Mouse (Mus musculus) T-helper 1 cell (primary cell): ENCODE measurements around the gene Gm17027.
"Not testable (repeated sequence)": the region's sequence is repeated elsewhere in the genome, so short reads cannot be mapped to it uniquely, and the experiment has no call there.

Experiments
- in situ Hi-C: fragments of 300-600 bp; cut with MboI, MseI; formaldehyde crosslinking; loops from one replicate; pipeline ENCODE4 v1.15.1; 2025; ENCODE audit warnings: high pct_unique_total_duplicates

The Gm17027 gene

DNA sequence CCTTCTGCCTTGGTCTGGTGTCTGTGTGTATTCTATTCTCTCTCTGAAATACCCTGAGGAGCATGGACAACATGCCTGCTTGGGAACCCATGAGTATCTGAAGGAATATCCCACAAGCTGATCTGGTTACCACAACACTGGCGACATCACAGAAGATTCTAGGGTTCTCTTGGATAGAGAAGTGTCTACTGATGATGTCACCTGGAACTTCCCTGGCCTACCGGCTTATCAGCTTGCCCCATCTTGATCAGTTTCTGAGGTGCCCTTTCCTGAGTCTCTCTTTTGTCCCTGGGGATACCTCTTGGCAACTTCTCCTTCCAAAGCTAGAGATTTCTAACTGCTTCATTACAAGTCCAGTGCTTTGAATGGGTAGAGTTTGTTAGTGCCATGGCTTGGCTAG, at the start of gene Gm17027:
Gene Gm17027, minus strand, starts transcription at position 101 of the 400 bp plus-strand sequence.
- in situ Hi-C loops: loop anchor here (5.0 to 25.0 kb wide), 2 partner anchors 710 to 975 kb away; partner anchors contain the start of genes Gm7954 and Sftpd

DNA sequence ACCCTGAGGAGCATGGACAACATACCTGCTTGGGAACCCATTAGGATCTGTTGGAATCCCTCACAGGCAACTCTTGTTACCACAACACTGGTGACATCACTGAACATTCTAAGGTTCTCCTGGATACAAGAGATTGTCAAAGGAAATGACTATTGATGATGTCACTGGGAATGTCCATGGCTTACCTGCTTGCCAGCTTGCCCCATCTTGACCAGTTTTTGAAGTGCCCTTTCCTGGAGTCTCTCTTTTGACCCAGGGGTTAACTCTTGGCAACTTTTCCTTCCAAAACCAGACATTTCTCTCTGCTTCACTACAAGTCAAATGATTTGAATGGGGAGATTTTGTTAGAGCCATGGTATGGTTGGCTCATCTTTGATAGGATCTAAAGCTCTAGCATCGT, 28.3 kb upstream of the Gm17027 start, which contains the start of gene Gm3573:
Gene Gm3573, minus strand, starts transcription at position 101 of the 400 bp plus-strand sequence.
- in situ Hi-C loops: not testable (repeated sequence)

DNA sequence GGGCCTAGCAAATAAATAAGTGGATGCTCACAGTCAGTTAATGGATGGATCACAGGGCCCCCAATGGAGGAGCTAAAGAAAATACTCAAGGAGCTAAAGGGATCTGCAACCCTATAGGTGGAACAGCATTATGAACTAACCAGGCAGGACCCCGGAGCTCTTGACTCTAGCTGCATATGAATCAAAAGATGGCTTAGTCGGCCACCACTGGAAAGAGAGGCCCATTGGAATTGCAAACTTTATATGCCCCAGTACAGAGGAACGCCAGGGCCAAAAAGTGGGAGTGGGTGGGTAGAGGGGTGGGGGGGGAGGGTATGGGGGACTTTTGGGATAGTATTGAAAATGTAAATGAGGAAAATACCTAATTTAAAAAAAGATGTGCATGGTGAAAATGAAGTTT, 21.5 kb upstream of the Gm17027 start:
- in situ Hi-C loops: loop anchor here (5.0 to 10.0 kb wide), 2 partner anchors 209 to 1153 kb away; no protein-coding TSS in a partner anchor

DNA sequence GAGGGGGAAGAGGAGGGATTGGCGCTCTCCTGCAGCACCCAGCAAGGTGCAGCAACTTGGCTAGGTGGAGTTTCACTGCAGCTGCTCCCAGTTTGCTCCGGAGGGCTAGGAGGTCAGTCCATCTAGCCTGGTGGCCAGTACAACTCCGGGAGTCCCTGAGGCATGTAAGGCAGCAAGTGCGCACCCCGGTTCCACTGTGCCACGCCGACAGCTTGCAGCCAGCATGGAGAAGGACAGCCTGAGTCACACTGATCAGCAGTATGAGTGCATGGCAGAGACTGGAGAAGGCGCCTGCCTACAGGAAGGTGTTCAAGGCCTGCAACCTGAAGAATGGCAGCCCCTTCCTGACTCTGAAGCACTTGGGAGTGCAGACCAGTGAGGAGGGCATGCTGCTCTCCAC, 27.9 kb downstream of the Gm17027 start:
- in situ Hi-C loops: loop anchor here (5.0 to 10.0 kb wide), 2 partner anchors 420 to 797 kb away; no protein-coding TSS in a partner anchor

DNA sequence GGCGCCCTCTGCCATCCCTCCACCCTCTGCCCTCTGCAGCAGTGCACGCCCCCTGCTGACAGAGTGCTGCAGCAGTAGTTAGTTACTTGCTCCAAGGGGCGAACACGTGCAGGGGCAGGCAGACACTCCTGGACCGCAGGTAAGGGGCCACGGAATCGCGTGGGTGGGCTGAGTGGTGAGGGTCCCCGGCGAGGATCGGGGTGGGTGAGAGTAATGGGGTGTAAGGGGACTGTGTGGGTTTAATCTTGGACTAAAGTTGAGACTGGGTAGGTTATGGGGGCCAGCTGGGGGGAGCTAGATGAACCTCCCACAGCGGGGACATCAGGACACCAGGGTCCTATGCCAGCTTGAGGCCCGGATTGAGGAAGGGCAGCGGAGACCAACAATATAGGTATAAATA, 28.6 kb downstream of the Gm17027 start:
- in situ Hi-C loops: loop anchor here (5.0 to 10.0 kb wide), 2 partner anchors 419 to 797 kb away; no protein-coding TSS in a partner anchor

DNA sequence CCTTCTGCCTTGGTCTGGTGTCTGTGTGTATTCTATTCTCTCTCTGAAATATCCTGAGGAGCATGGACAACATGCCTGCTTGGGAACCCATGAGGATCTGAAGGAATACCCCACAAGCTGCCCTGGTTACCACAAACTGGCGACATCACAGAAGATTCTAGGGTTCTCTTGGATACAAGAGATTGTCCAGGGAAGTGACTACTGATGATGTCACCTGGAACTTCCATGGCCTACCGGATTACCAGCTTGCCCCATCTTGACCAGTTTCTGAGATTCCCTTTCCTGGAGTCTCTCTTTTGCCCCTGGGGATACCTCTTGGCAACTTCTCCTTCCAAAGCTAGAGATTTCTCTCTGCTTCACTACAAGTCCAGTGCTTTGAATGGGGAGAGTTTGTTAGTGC, 45.2 kb downstream of the Gm17027 start, which contains the start of gene Gm7951:
Gene Gm7951, minus strand, starts transcription at position 101 of the 400 bp plus-strand sequence.
- in situ Hi-C loops: loop anchor here (10.0 kb wide), 1 partner anchor 792 kb away; no protein-coding TSS in a partner anchor
